Mouse (Mus musculus): ENCODE results near the gene Muc1.

DNA sequence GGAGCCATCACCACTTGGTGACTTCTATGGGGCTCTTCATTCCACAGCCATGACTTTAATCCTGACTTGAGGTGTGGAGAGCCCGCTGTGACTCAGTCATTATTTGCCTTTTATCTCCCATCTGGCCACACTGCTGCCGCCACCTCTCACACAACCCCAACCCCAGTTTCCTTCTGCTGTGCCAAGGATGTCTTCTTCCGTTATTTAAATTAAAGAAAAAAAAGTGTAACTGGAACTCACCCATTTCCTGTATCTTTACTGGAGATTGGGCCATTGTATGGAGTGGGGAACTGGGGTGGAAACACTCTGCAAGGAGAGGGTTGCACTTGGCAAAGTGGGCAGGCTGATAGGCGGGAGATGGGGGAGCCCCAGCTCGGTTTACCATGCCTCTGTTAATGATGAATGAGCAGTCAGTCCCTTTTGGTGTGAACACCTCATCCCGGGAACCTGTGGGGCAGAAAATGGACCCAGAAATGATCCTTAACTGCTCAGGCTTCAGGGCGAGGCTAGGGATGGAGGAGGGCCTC, 46.3 kb upstream of the Muc1 start:
- TF ChIP-seq CTCF (IDR thresholded peaks at IDR 0.05; ENCODE audit: control insufficient read depth, insufficient read depth, low read length): no peak
- no peak for TF ChIP-seq POLR2A (IDR thresholded peaks at IDR 0.05; ENCODE audit: borderline replicate concordance, control insufficient read depth, low read depth, low read length)
